Mouse (Mus musculus): ENCODE results near the gene Fam208a. TPM values are rescaled to one million over a fixed set of nuclear protein-coding genes. Genes with fewer than 3 reads are reported as not detected.

Gene Fam208a
- total RNA-seq, 1 experiment, result 51.8 TPM

- Histone ChIP-seq H3K9ac (ENCODE audit: insufficient read depth, low read depth, low read length, poor library complexity, severe bottlenecking) (no peak overlapping the region), H3K36me3 (ENCODE audit: control insufficient read depth, insufficient read depth, low read length, poor library complexity, severe bottlenecking) (peaks cover 17% of the 10 kb centered on the region), H3K4me3 (ENCODE audit: insufficient read depth in 1 of 2, low read depth in 1 of 2, low read length in 2 of 2, poor library complexity in 1 of 2, severe bottlenecking in 1 of 2) (no peak overlapping the region), H3K9me3 (ENCODE audit: control insufficient read depth, insufficient read depth, low read depth, low read length) (no peaks in the 10 kb centered on the region), H3K27ac (ENCODE audit: insufficient read depth, low read depth, low read length, poor library complexity, severe bottlenecking) (no peak overlapping the region), H3K4me1 (ENCODE audit: control insufficient read depth in 2 of 2, insufficient read depth in 2 of 2, low read length in 2 of 2, poor library complexity in 1 of 2) (peaks cover 2 to 3% of the 10 kb centered on the region in 2 experiments; a peak in 1 of 4 replicates)
- TF ChIP-seq CHD2 (IDR thresholded peaks at IDR 0.05; ENCODE audit: low read depth, low read length), result no peak
- no peak for TF ChIP-seq MAFK (IDR thresholded peaks at IDR 0.05; ENCODE audit: insufficient read depth, low read depth, low read length)
- TF ChIP-seq HCFC1 (IDR thresholded peaks at IDR 0.05; ENCODE audit: borderline replicate concordance, insufficient read depth, low read length), result no peak
- no peak for TF ChIP-seq ZC3H11A (IDR thresholded peaks at IDR 0.05; ENCODE audit: borderline replicate concordance, low read depth, low read length)
- TF ChIP-seq ZNF384 (IDR thresholded peaks at IDR 0.05; ENCODE audit: low read depth, low read length), result no peak
- no peak for DNase-seq (ENCODE audit: low read depth, low spot score)
- in situ Hi-C loops (cut with MboI; ENCODE audit: low sequenced_read_pairs in 2 of 2, unreplicated experiment in 2 of 2), result loop anchor here in 1 of 2 experiments (10.0 kb wide), 1 partner anchor 216 kb away; no protein-coding TSS in a partner anchor
Observed at GRCm38 (mm10) chr14:27400495-27400894, 28.1 kb upstream of the Fam208a start.

GRCm38 (mm10) chr14:27401717-27402278 lies 26.8 kb upstream of the Fam208a start:
- Histone ChIP-seq H3K4me1 (ENCODE audit: control insufficient read depth in 2 of 2, insufficient read depth in 2 of 2, low read length in 2 of 2, poor library complexity in 1 of 2) (0 out of 4 replicates have a peak, but pooled peaks cover 0 to 2% of the 10 kb centered on the region in 2 experiments), H3K4me3 (ENCODE audit: insufficient read depth in 1 of 2, low read depth in 1 of 2, low read length in 2 of 2, poor library complexity in 1 of 2, severe bottlenecking in 1 of 2) (no peak overlapping the region), H3K9me3 (ENCODE audit: control insufficient read depth, insufficient read depth, low read depth, low read length) (no peaks in the 10 kb centered on the region), H3K9ac (ENCODE audit: insufficient read depth, low read depth, low read length, poor library complexity, severe bottlenecking) (no peak overlapping the region), H3K36me3 (ENCODE audit: control insufficient read depth, insufficient read depth, low read length, poor library complexity, severe bottlenecking) (peaks cover 14% of the 10 kb centered on the region), H3K27ac (ENCODE audit: insufficient read depth, low read depth, low read length, poor library complexity, severe bottlenecking) (no peak overlapping the region)
- TF ChIP-seq ZC3H11A (IDR thresholded peaks at IDR 0.05; ENCODE audit: borderline replicate concordance, low read depth, low read length), result no peak
- no peak for TF ChIP-seq ZNF384 (IDR thresholded peaks at IDR 0.05; ENCODE audit: low read depth, low read length)
- TF ChIP-seq CHD2 (IDR thresholded peaks at IDR 0.05; ENCODE audit: low read depth, low read length), result no peak
- no peak for TF ChIP-seq MAFK (IDR thresholded peaks at IDR 0.05; ENCODE audit: insufficient read depth, low read depth, low read length)
- no peak for DNase-seq (ENCODE audit: low read depth, low spot score)
- in situ Hi-C loops (cut with MboI; ENCODE audit: low sequenced_read_pairs in 2 of 2, unreplicated experiment in 2 of 2), result loop anchor here in 1 of 2 experiments (10.0 kb wide), 1 partner anchor 217 kb away; no protein-coding TSS in a partner anchor

- DNase-seq (ENCODE audit: low read depth, low spot score), result no peak
- Histone ChIP-seq H3K9ac (ENCODE audit: insufficient read depth, low read depth, low read length, poor library complexity, severe bottlenecking) (no peak overlapping the region), H3K27ac (ENCODE audit: insufficient read depth, low read depth, low read length, poor library complexity, severe bottlenecking) (no peak overlapping the region), H3K4me1 (ENCODE audit: control insufficient read depth in 2 of 2, insufficient read depth in 2 of 2, low read length in 2 of 2, poor library complexity in 1 of 2) (0 out of 4 replicates have a peak, but pooled peaks cover 0 to 2% of the 10 kb centered on the region in 2 experiments), H3K4me3 (ENCODE audit: insufficient read depth in 1 of 2, low read depth in 1 of 2, low read length in 2 of 2, poor library complexity in 1 of 2, severe bottlenecking in 1 of 2) (no peak overlapping the region), H3K36me3 (ENCODE audit: control insufficient read depth, insufficient read depth, low read length, poor library complexity, severe bottlenecking) (peaks cover 14% of the 10 kb centered on the region), H3K9me3 (ENCODE audit: control insufficient read depth, insufficient read depth, low read depth, low read length) (no peaks in the 10 kb centered on the region)
- TF ChIP-seq ZC3H11A (IDR thresholded peaks at IDR 0.05; ENCODE audit: borderline replicate concordance, low read depth, low read length) (no peak), MAFK (IDR thresholded peaks at IDR 0.05; ENCODE audit: insufficient read depth, low read depth, low read length) (no peak), HCFC1 (IDR thresholded peaks at IDR 0.05; ENCODE audit: borderline replicate concordance, insufficient read depth, low read length) (no peak), CHD2 (IDR thresholded peaks at IDR 0.05; ENCODE audit: low read depth, low read length) (no peak), ZNF384 (IDR thresholded peaks at IDR 0.05; ENCODE audit: low read depth, low read length) (no peak)
- in situ Hi-C loops (cut with MboI; ENCODE audit: low sequenced_read_pairs in 2 of 2, unreplicated experiment in 2 of 2), result loop anchor here in 1 of 2 experiments (10.0 kb wide), 1 partner anchor 218 kb away; no protein-coding TSS in a partner anchor
Observed at GRCm38 (mm10) chr14:27402332-27403250, 26.0 kb upstream of the Fam208a start.

- Histone ChIP-seq H3K9ac (ENCODE audit: insufficient read depth, low read depth, low read length, poor library complexity, severe bottlenecking) (no peak overlapping the region), H3K27ac (ENCODE audit: insufficient read depth, low read depth, low read length, poor library complexity, severe bottlenecking) (no peak overlapping the region), H3K4me3 (ENCODE audit: insufficient read depth in 1 of 2, low read depth in 1 of 2, low read length in 2 of 2, poor library complexity in 1 of 2, severe bottlenecking in 1 of 2) (no peak overlapping the region), H3K9me3 (ENCODE audit: control insufficient read depth, insufficient read depth, low read depth, low read length) (no peaks in the 10 kb centered on the region), H3K4me1 (ENCODE audit: control insufficient read depth in 2 of 2, insufficient read depth in 2 of 2, low read length in 2 of 2, poor library complexity in 1 of 2) (no peaks in the 10 kb centered on the region), H3K36me3 (ENCODE audit: control insufficient read depth, insufficient read depth, low read length, poor library complexity, severe bottlenecking) (peaks cover 11% of the 10 kb centered on the region)
- in situ Hi-C loops (cut with MboI; ENCODE audit: low sequenced_read_pairs in 2 of 2, unreplicated experiment in 2 of 2), result loop anchor here (5.0 to 10.0 kb wide), 2 partner anchors 218 to 221 kb away; no protein-coding TSS in a partner anchor
- no peak for DNase-seq (ENCODE audit: low read depth, low spot score)
- TF ChIP-seq CHD2 (IDR thresholded peaks at IDR 0.05; ENCODE audit: low read depth, low read length), result no peak
- no peak for TF ChIP-seq ZNF384 (IDR thresholded peaks at IDR 0.05; ENCODE audit: low read depth, low read length)
Observed at GRCm38 (mm10) chr14:27405452-27405851, 23.2 kb upstream of the Fam208a start.

All from ES-E14 (cell line).